Mouse (Mus musculus): ENCODE data around the gene Nfia. TPM values are rescaled to one million over a fixed set of nuclear protein-coding genes. Genes with fewer than 3 reads are reported as not detected.

Gene Nfia
- 37.5 and 42.0 TPM in 2 replicates for polyA plus RNA-seq (2016; fragmentation: Nextera tagmentation; extraction: Ambion mirVana)

DNA sequence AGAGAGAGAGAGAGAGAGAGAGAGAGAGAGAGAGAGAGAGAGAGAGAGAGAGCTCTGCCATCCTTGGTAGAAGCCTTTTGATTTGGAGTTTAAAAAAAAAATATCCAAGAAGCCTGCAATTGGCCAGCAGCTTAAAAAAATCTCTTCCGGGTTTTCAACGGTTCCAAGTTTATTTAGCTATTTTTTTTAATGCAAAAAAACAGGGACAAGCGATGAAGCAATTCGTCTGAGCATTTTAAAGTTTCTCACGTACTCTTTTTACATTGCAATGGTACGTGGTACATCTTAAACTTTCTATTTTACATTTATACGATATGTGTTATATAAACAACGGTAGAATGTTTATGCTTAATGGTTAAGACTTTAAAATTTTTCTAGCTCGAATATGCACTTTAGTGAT is at the start of gene Nfia:
Gene Nfia (plus strand): TSS at position 94 of the 400 bp plus-strand sequence.
- Histone ChIP-seq H3K4me1 (replicated peaks) (peaks cover 15% of the 10 kb centered on the region), H3K27ac (ENCODE audit: poor library complexity, severe bottlenecking) (peak within 1 kb of the TSS; percentile 99), H3K9me3 (replicated peaks) (no peaks in the 10 kb centered on the region), H3K27me3 (replicated peaks) (no peaks in the 10 kb centered on the region), H3K4me2 (peak within 1 kb of the TSS; percentile 73), H3K36me3 (no peaks in the 10 kb centered on the region), H3K4me3 (peak within 1 kb of the TSS; percentile 49), H3K9ac (peak within 1 kb of the TSS; percentile 66)
- ATAC-seq (ENCODE audit: insufficient number of reproducible peaks, low FRiP score): no peak
- WGBS: under 1% methylated on average over 9 of the region's 9 CpGs

DNA sequence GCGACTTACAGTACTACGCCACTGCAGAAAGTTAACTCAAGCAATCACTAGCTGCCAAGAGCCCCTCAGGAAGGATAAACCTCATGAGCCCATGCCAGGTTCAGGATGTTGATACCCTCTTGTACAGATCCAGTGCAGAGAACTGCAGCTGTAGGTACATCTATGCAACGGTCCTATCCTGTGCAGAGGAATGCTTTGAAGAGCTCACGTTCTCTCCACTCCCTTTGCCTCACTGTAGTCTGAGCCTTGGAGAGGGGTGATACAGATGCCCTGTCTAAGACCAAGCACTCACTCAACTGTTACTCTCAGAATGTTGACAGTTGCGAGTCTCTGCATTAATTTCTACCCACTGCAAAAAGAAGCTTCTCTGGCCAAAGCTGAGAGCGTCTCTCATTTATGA is 49.2 kb upstream of the Nfia start:
- H3K27me3 ChIP-seq (replicated peaks): no peaks in the 10 kb centered on the region
- no peaks in the 10 kb centered on the region for H3K9me3 ChIP-seq (replicated peaks)
- no peaks in the 10 kb centered on the region for H3K4me1 ChIP-seq (replicated peaks)
- 73% methylated on average over 6 of the region's 6 CpGs for WGBS
- H3K4me3 ChIP-seq: no peak overlapping the region
- no peak overlapping the region for H3K4me2 ChIP-seq
- H3K9ac ChIP-seq: no peak overlapping the region
- no peak overlapping the region for H3K27ac ChIP-seq (ENCODE audit: poor library complexity, severe bottlenecking)
- no peak for ATAC-seq (ENCODE audit: insufficient number of reproducible peaks, low FRiP score)
- no peaks in the 10 kb centered on the region for H3K36me3 ChIP-seq

DNA sequence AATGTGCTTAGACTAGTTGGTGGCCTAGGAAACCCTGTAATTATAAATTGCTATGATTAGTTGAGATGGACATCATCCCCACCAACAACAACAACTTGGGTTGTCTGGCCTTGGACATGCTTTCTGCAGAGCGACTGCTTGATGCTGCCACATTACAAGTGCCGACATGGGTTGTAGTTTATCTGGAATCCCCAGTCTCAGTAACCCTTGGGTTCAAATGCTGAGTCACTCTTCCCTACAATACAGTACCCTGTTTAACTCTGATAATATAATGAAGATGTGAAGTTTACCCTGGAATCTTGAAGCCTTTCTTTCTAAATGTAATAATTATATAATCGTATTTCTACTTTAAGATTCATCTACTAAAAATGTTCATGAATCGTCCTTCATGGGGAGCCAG is 44.0 kb upstream of the Nfia start:
- no peak overlapping the region for H3K4me2 ChIP-seq
- H3K9ac ChIP-seq: no peak overlapping the region
- H3K4me1 ChIP-seq (replicated peaks): no peaks in the 10 kb centered on the region
- H3K27me3 ChIP-seq (replicated peaks): no peaks in the 10 kb centered on the region
- ATAC-seq (ENCODE audit: insufficient number of reproducible peaks, low FRiP score): peak; percentile 79
- 69% methylated on average over 4 of the region's 4 CpGs for WGBS
- no peak overlapping the region for H3K4me3 ChIP-seq
- no peaks in the 10 kb centered on the region for H3K9me3 ChIP-seq (replicated peaks)
- H3K36me3 ChIP-seq: no peaks in the 10 kb centered on the region
- no peak overlapping the region for H3K27ac ChIP-seq (ENCODE audit: poor library complexity, severe bottlenecking)

DNA sequence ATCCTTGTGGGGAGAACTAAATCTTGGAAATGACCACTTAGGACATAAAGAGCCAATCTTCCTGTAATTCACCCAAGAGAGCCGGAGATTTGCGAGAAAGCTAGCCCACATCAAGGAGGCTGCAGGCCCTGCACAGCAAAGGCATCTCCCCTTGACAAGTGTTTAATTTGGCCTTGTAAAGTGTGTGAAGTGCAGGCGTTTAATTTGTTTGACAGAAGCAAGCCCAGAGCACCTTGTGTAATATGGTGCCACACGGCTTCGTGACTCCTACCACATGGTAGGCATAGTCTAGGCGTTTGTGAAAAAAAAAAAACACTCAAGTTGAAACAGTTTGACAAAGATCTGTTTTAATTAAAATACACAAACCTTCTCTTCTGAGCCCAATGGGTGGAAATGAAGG is 42.5 kb upstream of the Nfia start:
- no peaks in the 10 kb centered on the region for H3K9me3 ChIP-seq (replicated peaks)
- no peaks in the 10 kb centered on the region for H3K36me3 ChIP-seq
- no peak overlapping the region for H3K27ac ChIP-seq (ENCODE audit: poor library complexity, severe bottlenecking)
- no peaks in the 10 kb centered on the region for H3K4me1 ChIP-seq (replicated peaks)
- no peak for ATAC-seq (ENCODE audit: insufficient number of reproducible peaks, low FRiP score)
- H3K27me3 ChIP-seq (replicated peaks): no peaks in the 10 kb centered on the region
- no peak overlapping the region for H3K4me3 ChIP-seq
- no peak overlapping the region for H3K9ac ChIP-seq
- WGBS: 83% methylated on average over 6 of the region's 6 CpGs
- H3K4me2 ChIP-seq: no peak overlapping the region

GRCm38 (mm10) chr4:97730416-97730815 is 42.1 kb upstream of the Nfia start:
- no peaks in the 10 kb centered on the region for H3K36me3 ChIP-seq
- no peak for ATAC-seq (ENCODE audit: insufficient number of reproducible peaks, low FRiP score)
- H3K27ac ChIP-seq (ENCODE audit: poor library complexity, severe bottlenecking): no peak overlapping the region
- H3K4me3 ChIP-seq: no peak overlapping the region
- no peak overlapping the region for H3K4me2 ChIP-seq
- no peaks in the 10 kb centered on the region for H3K9me3 ChIP-seq (replicated peaks)
- H3K4me1 ChIP-seq (replicated peaks): no peaks in the 10 kb centered on the region
- no peak overlapping the region for H3K9ac ChIP-seq
- 79% methylated on average over 3 of the region's 3 CpGs for whole genome bisulfite sequencing
- no peaks in the 10 kb centered on the region for H3K27me3 ChIP-seq (replicated peaks)

GRCm38 (mm10) chr4:97733392-97733791 is 39.1 kb upstream of the Nfia start:
- no peak for ATAC-seq (ENCODE audit: insufficient number of reproducible peaks, low FRiP score)
- H3K4me3 ChIP-seq: no peak overlapping the region
- no peaks in the 10 kb centered on the region for H3K9me3 ChIP-seq (replicated peaks)
- H3K9ac ChIP-seq: no peak overlapping the region
- no peaks in the 10 kb centered on the region for H3K36me3 ChIP-seq
- no peaks in the 10 kb centered on the region for H3K4me1 ChIP-seq (replicated peaks)
- no peak overlapping the region for H3K27ac ChIP-seq (ENCODE audit: poor library complexity, severe bottlenecking)
- H3K4me2 ChIP-seq: no peak overlapping the region
- H3K27me3 ChIP-seq (replicated peaks): no peaks in the 10 kb centered on the region
- WGBS: 65% methylated on average over 1 of the region's 1 CpGs

DNA sequence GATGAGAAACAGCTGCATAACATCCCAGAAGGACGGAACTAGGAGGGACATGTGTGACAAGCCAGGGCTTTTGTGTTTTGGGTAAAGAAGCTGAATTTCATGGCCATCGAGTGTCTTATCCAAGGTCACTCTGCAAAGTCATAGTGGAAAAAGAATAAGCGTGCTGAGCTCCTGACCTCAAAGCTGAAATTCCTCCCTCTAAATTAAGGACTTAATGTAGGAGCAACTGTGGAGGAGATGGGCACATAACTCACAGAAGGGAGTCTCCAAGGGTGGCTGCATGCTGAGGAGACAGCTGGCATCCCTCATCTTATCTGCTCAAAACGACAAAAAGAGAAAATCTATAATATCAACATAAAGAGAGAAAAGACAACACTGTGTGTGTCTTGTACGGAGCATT is 28.6 kb upstream of the Nfia start:
- Histone ChIP-seq H3K4me2 (no peak overlapping the region), H3K4me3 (no peak overlapping the region), H3K36me3 (no peaks in the 10 kb centered on the region), H3K9ac (no peak overlapping the region), H3K27ac (ENCODE audit: poor library complexity, severe bottlenecking) (no peak overlapping the region), H3K9me3 (replicated peaks) (no peaks in the 10 kb centered on the region), H3K27me3 (replicated peaks) (0 out of 2 replicates have a peak, but pooled peaks cover 3% of the 10 kb centered on the region), H3K4me1 (replicated peaks) (peaks cover 9% of the 10 kb centered on the region; the same call in 1 of the 2 replicates)
- 58% methylated on average over 5 of the region's 5 CpGs for WGBS
- no peak for ATAC-seq (ENCODE audit: insufficient number of reproducible peaks, low FRiP score)

DNA sequence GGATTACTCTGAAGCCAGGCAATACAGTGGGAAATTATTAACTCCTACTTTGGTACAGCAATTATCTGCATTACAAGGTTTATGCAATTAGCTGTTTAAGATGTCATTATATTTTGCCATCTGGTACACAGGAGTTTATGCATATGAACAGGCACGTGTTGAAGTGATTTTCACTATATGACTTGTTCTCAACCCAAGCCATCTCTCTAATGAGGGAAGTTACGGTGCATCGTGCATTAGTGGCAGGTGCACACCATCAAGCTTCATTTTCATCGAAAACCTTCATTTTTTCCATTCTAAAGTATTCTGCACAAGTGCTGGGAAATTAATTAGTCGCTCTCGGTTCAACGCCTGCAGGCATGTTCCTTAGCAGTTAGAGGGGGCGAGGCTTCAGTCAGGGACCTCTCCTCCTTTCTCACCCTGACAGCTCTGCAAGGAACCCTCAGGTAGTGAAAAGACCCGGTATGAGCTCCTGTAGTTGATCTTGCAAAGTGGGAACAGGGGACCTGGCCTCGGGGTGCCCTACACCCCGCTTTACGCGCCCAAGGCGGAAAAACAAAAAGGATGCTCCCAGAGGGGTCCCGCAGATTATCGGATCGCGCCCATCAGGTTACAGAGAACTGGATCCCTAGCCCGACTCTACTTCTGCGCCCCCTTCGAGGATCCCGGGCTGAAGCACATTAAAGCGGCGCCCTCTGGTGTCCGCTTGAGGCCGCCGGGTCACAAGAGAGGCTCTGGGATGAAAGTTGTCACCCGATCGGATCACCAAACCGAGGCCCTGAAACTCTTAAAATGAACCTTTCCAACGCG is 27.0 kb upstream of the Nfia start:
- peak; percentile 78; the same call in 1 of the 2 replicates for ATAC-seq (ENCODE audit: insufficient number of reproducible peaks, low FRiP score)
- Histone ChIP-seq H3K9me3 (replicated peaks) (no peaks in the 10 kb centered on the region), H3K27ac (ENCODE audit: poor library complexity, severe bottlenecking) (no peak overlapping the region), H3K4me1 (replicated peaks) (peaks cover 9% of the 10 kb centered on the region; the same call in 1 of the 2 replicates), H3K9ac (peak overlapping the region; percentile 71), H3K27me3 (replicated peaks) (0 out of 2 replicates have a peak, but pooled peaks cover 3% of the 10 kb centered on the region), H3K4me2 (peak overlapping the region; percentile 77), H3K36me3 (no peaks in the 10 kb centered on the region), H3K4me3 (peak overlapping the region; percentile 46)
- 8% methylated on average over 32 of the region's 32 CpGs for WGBS

- Histone ChIP-seq H3K36me3 (no peaks in the 10 kb centered on the region), H3K4me2 (peak overlapping the region; percentile 77), H3K27ac (ENCODE audit: poor library complexity, severe bottlenecking) (no peak overlapping the region), H3K9ac (peak overlapping the region; percentile 71), H3K4me3 (peak overlapping the region; percentile 46), H3K9me3 (replicated peaks) (no peaks in the 10 kb centered on the region), H3K4me1 (replicated peaks) (peaks cover 9% of the 10 kb centered on the region; the same call in 1 of the 2 replicates), H3K27me3 (replicated peaks) (0 out of 2 replicates have a peak, but pooled peaks cover 3% of the 10 kb centered on the region)
- ATAC-seq (ENCODE audit: insufficient number of reproducible peaks, low FRiP score): no peak
- WGBS: 6% methylated on average over 19 of the region's 19 CpGs
These were observed 26.2 kb upstream of the Nfia start for GRCm38 (mm10) chr4:97746106-97746900.

- H3K4me2 ChIP-seq: no peak overlapping the region
- 37% methylated on average over 4 of the region's 4 CpGs for WGBS
These were observed 22.1 kb upstream of the Nfia start for GRCm38 (mm10) chr4:97750401-97750800.

DNA sequence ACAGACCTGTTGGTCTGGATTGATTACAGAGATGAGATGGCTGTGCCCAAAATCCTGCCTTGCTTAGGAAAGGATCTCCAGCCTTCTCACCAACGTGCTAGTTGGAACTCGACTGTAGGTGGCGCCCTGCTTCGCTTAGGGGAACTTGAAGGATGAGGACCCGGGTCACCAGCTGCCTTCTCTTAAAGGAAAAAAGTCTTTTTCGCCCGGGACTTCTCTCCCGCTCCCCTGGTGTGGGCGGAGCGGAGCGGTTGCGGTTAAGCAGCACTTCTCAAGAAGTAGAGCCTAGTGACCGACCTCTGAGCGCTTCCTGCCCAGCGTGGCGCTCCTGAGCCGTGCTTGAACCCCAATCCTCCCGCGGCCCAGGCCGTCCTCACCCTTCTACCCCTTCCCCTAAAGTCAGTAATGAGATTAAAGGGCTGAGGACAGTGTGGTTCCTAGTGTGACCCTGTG is 21.5 kb upstream of the Nfia start:
- H3K36me3 ChIP-seq: no peaks in the 10 kb centered on the region
- peak overlapping the region; percentile 93 for H3K27ac ChIP-seq (ENCODE audit: poor library complexity, severe bottlenecking)
- peak overlapping the region; percentile 57 for H3K4me3 ChIP-seq
- peak; percentile 78 for ATAC-seq (ENCODE audit: insufficient number of reproducible peaks, low FRiP score)
- peaks cover 26% of the 10 kb centered on the region for H3K4me1 ChIP-seq (replicated peaks)
- H3K4me2 ChIP-seq: peak overlapping the region; percentile 84
- WGBS: under 1% methylated on average over 20 of the region's 20 CpGs
- no peaks in the 10 kb centered on the region for H3K9me3 ChIP-seq (replicated peaks)
- H3K9ac ChIP-seq: peak overlapping the region; percentile 78
- no peaks in the 10 kb centered on the region for H3K27me3 ChIP-seq (replicated peaks)

More at GRCm38 (mm10) chr4:97750401-97750800, 22.1 kb upstream of the Nfia start:
- Histone ChIP-seq H3K27me3 (replicated peaks) (no peaks in the 10 kb centered on the region), H3K9ac (no peak overlapping the region), H3K4me1 (replicated peaks) (peaks cover 29% of the 10 kb centered on the region), H3K9me3 (replicated peaks) (no peaks in the 10 kb centered on the region), H3K4me3 (no peak overlapping the region), H3K27ac (ENCODE audit: poor library complexity, severe bottlenecking) (no peak overlapping the region), H3K36me3 (no peaks in the 10 kb centered on the region)
- no peak for ATAC-seq (ENCODE audit: insufficient number of reproducible peaks, low FRiP score)

All from heart, embryonic 12.5 days (tissue).